Mouse (Mus musculus) right cerebral cortex, postnatal 4 days (tissue): ENCODE results near the gene Knop1.

ENCODE experiments used
- DNase-seq: peaks from one replicate; pipeline ENCODE4 v3.0.0-alpha.2; 2022

Knop1 gene

DNA sequence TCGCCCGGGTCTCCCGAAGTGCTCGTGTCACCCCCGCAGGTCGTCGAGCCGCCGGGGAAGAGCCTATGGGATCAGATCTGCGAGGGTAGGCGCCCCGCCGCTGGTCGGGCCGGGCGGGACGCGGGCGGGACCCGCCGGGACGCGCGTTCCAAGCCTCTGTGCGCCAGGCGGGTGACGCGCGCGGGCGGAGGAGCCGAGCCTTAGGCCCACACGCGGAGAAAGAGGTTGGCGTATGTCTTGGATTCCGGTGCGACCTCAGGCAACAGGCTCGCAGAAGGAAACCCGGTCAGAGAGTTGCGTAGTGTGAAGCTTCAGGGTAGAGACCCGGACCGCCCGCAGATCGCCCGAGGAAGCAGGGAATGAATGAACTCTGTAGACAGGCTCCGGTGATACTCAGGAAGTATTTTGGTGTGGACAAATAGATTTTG is at the start of gene Knop1:
Knop1 (minus strand) TSS at position 378 of the 428 bp plus-strand sequence.
- DNase-seq = no peak

DNA sequence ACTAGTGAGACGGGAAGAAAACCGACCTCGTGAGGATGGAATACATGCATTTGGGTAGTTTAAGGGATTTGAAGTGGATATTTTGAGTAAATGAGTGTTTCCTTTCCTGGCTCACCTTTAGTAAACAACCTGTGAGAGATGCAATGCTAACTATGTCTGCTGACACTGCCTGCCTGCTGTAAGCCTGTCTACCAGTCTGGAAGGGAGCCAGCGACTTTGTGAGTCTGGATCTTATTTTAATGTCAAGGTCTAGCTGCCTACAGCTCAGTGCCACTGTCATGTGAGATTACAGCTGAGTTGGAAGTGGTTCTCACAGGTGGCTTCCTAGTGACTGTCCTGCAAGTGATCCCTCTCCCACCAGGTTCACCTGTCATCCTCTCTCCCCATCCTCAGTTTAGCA is 48.5 kb upstream of the Knop1 start:
- DNase-seq = no peak

- DNase-seq = no peak
Observed at GRCm38 (mm10) chr7:118903879-118904278, 47.8 kb upstream of the Knop1 start.

DNA sequence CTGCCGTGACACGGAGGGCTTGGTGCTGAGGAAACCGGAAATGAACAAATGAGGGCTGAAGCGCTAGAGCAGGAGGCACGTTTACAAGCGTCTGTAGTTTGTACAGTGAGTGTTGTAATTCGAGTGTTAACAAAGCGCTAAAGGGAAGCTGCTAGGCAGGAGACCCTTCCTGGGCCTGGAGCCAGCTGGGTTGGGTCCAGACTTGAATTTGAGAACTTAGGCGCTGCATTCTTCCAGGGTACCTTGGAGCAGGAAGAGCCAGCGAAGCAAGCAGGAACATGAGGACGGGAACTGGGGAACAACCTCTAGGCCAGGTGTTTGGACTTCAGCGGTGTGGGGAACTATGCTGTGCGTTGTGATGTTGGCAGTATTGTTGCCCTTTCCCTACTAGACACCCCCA is 46.9 kb upstream of the Knop1 start:
- DNase-seq = peak; percentile 79

GRCm38 (mm10) chr7:118900090-118900489 is 44.0 kb upstream of the Knop1 start:
- DNase-seq = no peak

GRCm38 (mm10) chr7:118898063-118898462 is 42.0 kb upstream of the Knop1 start:
- no peak for DNase-seq

DNA sequence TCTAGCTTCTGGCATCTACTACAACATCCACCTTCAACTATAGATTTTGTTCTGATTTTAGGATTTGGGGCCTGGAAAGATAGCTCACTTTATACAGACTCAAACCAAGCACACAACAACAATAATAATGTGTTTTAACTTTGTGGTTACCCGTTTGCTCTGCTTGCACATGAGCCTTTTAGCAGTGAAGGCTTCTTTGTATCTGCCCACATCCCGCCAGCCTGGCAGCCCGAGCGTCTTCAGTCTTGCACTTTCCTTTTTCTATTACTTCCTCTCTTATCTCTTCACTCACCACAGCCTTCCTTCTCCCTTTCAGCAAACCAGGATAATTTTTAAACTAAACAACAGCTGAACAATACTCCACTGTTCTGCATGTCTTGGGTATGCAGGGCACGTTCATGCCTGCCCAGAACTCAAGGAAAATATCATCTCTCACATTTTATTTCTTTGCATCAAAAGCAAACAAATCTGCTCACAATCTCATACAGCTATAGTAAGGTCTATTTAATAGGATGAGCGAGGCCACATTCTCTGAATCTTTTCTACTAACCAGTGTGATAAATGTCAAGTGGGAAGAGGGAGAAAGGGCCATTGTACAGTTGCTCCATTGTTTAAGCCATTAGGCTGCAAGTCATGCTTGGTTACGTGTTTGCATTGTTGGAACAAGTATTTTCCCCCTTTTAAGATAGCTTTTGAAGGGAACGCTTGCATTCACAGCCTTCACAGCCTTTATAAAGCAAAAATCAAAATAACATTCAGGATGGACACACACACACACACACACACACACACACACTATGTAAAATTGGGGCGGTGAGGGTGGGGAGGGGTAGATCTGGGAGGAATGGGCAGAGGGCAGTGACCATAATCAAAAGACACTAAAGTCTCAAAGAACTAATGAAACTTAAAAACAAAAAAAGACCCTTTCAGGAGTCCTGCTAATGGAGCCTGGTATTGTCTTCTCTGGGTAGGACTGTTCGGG is 39.7 kb upstream of the Knop1 start:
- no peak for DNase-seq

- DNase-seq = peak; percentile 38
Observed at GRCm38 (mm10) chr7:118889046-118889680, 33.1 kb upstream of the Knop1 start.

GRCm38 (mm10) chr7:118887303-118888055 is 31.4 kb upstream of the Knop1 start:
- no peak for DNase-seq

DNA sequence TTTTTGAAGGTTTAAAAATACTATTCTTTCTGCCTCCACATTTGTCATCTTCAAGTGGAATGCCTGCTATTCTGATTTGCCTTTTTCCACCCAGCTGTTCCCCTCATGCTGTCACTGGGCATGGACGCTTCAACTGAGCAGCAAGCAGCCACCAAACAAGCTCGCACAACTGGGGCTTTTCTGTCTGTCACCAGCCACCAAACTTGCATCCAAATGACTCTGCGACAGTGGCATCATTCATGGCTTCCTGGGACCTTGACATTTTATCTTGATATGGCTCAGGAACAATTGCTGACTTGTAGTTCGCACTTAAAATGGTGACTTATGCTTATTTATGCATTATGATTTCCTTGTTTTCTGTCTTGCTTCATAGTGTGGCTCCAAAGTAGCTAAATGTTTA is 28.9 kb upstream of the Knop1 start:
- DNase-seq = no peak

DNA sequence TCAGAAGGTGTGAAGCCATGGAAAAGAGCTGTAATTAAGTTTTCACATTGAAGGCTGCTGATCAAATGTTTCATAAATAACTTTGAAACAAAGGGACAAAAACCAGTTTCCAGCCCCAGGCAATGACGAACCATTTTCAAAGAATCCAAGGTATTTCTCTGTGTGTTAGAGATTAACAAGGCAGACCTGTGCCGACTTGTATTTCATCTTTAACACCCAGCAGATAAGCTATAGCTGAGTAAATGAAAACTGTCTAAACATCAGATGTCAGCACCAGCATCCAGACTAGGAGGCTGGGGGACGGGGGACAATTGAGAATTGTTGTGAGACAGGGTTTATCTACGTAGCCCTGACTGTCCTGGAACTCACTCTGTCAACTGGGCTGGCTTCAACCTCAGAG is 27.9 kb upstream of the Knop1 start:
- no peak for DNase-seq

- DNase-seq = no peak
Observed at GRCm38 (mm10) chr7:118879466-118880029, 23.5 kb upstream of the Knop1 start.

DNA sequence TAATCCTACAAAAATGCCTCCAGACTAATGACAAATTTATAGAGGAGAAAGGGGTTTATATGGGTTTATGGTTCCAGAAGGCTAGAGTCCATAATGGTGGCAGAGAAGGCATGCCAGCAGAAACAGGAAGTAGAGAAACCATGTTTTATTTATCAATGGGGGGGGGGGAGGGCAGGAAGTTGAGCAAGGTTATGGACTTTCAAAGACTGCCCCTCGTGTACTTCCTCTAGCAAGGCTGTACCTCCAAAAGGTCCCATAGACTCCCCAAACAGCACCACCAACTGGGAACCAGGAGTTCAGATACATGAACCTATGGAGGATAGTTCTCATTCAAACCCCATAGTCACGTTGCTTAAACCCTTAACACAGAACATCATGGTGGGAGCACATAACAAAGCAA is 9.3 kb upstream of the Knop1 start:
- DNase-seq = no peak

- DNase-seq = no peak
Observed at GRCm38 (mm10) chr7:118858640-118859039, 2.6 kb upstream of the Knop1 start.

GRCm38 (mm10) chr7:118855171-118855876 is 730 bp downstream of the Knop1 start, which contains the start of gene Iqck:
Gene Iqck, plus strand, starts transcription at chr7:118855752.
- peak; percentile 93 for DNase-seq

- no peak for DNase-seq
Observed at GRCm38 (mm10) chr7:118854606-118855005, 1.4 kb downstream of the Knop1 start.

GRCm38 (mm10) chr7:118852611-118853010 is 3.4 kb downstream of the Knop1 start:
- DNase-seq = no peak

DNA sequence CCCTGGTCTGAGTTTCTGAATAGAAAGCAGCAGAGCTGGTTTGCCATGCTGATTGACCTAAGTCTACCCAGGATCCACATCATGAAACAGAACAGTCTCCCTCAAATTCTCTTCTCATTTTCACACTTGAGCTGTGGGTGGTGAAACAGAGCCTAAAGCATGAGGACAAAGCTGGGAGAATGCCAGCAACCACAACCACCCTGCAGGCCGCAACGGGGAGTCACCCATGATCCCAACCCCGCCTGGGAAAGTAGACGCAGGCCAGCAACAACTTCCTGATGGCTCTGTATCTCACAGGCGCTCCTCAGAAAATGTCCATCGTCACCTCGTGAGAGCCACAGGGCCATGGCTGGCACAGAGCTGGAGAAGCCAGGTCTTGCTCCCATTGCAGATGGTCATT is 4.5 kb downstream of the Knop1 start:
- no peak for DNase-seq

- no peak for DNase-seq
Observed at GRCm38 (mm10) chr7:118850676-118851290, 5.3 kb downstream of the Knop1 start.

DNA sequence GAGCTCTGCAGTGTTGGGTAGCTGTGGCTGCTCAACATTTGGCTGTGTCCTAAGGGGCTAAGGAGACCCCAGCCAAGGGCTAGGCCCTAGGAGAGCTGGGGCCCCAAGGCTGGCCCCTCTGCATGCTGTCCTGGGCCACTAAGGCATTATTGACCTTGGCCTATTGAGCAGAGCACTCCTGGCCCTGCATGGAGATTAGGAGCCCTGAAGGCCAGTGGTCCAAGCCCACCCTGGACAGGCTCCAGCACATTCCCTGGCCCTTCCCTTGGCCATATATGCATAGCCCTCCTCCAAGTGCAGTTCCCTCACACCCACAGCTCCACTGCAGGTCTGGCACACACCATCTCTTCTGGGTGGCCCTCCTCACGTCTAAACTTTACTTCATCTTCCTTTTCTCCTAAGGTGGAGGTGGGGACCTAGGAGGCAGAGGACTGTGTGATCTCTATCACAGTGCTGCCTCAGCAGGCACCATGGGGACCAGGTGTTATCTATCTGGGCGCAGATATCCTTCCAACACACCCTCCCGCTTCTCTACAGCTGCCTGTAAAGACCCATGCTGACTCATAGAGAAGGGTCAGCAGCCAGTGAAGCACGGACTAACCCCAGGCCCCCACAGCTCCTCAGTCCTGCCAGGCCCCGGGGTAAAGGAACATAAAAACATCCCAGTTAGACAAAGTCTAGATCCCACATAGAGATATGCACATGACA is 6.4 kb downstream of the Knop1 start:
- no peak for DNase-seq

DNA sequence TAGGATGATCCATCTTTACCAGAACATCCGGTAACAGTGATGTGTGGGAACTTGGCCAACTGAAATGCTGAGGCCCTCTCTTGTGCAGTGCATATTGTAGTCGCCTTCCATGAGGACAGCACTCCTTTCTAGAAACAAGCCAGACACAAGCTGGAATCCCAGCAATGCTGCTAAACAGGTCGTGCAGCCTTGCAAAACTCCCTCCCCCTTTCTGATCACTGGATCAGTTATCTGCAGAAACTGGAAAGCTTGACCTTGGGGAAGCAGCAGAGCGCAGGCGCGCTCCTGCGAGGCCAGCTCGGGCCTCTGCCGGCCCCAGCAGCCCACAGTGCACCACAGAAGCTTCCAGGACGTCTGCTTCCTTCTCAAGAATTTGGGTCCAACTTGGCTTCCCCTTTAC is 7.3 kb downstream of the Knop1 start:
- no peak for DNase-seq
